Mouse (Mus musculus) heart, adult 8-10 months (tissue): ENCODE data around the gene Ankrd11. TPM values are rescaled to one million over a fixed set of nuclear protein-coding genes. Genes with fewer than 3 reads are reported as not detected.
"Not testable (repeated sequence)": the region's sequence is repeated elsewhere in the genome, so short reads cannot be mapped to it uniquely, and the experiment has no call there.

Experiments
- DNase-seq: peaks from one replicate; pipeline ENCODE4 v3.0.0; 2022; ENCODE audit warnings: low spot score
- total RNA-seq, 4 experiments: library from RNA; stranded (reverse); gene quantifications; 2 replicates each; pipeline ENCODE4 v1.2.4; 2022

Gene Ankrd11
- total RNA-seq, 4 experiments from 2014 or later: 71.5 to 75.9 (median 75.2) TPM

DNA sequence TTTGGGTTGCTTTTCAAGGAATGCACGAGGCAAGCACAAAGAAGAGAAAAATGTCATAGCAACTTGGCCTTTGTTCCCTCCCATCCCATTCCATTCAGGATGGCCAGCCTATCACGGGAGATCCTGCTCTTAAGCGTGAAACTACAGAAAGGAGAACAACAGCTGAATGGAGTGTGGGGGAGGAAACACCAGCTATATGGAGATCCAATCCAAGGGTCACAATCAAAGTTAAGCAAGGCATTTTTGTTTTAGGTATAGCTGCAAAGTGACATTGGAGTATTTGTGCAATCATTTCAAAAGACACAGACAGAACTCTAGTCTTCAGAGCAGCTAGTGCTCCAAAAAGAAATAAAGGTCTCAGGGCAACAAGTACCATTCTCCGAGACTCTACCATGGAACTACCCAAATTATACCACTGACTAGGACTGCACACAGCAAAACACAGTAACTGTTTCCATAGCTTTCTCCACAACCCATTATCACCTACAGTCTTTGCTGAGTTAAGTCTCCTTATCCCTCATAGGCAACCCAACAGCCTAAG is 1.9 kb downstream of the Ankrd11 start:
- no peak for DNase-seq

DNA sequence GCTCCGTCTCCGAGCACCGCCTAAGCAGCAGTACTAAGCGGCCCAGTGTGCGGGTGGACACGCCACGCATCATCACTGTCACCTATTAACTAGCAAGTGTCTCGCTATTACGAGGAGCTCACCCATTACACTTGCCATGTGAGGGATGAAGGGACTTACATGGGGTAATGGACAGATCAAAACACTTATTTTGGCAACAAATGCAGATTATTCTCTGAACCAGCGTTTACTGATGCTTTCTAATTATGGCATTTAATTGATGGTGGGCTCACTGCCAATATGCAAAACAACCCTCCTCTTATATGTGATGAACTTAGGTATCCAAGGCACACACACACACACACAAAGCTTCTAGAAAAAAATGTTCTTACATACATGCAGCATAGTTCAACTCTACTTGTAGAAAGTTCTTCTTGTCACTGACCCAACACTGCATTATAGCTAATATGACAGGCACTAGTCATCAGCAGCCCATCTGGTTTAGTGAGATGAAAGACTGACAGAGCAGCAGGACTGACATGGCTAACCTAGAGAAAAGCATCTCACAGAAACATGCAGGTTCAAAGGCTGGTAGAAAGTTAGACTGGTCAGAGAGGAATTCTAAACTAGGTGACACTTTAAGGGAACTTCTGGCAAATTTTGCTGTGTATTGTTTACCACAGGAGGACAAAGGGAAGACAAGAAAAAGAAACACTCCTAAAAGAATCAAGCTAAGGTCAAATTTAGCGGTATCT is 2.5 kb downstream of the Ankrd11 start:
- no peak for DNase-seq

DNA sequence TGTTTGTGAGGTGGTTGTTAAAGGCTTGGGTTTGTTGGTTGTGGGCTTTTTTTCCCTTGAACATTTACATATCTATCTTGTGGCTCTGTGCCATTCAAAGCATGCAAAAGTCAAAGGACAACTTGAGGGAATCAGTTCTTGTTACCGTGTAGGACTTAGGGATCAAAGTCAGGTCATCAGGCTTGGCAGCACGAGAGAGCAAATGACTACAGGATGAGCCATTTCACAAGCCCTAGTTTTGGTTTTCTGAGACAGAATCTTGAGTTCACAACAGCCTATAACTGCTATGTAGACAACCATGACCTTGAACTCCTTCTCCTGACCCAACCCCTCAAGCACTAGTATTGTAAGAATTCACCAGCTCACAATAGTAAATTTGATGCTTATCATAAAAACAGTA is 3.7 kb downstream of the Ankrd11 start:
- DNase-seq: no peak

DNA sequence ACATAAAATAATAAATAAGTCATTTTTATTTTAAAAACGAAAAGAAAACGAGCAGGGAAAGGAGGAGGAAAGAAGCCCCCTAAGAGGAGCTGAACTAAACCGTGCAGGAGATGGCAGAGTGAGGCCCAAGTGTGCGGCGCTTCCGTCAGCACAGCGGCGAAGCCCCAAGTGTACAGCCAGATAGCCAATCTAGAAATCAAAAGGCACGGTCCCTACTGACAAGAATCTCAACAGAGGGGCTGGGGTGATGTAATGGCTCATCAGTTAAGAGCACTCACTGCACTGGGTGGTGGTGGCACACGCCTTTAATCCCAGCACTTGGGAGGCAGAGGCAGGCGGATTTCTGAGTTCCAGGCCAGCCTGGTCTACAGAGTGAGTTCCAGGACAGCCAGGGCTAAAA is 4.6 kb downstream of the Ankrd11 start:
- no peak for DNase-seq

DNA sequence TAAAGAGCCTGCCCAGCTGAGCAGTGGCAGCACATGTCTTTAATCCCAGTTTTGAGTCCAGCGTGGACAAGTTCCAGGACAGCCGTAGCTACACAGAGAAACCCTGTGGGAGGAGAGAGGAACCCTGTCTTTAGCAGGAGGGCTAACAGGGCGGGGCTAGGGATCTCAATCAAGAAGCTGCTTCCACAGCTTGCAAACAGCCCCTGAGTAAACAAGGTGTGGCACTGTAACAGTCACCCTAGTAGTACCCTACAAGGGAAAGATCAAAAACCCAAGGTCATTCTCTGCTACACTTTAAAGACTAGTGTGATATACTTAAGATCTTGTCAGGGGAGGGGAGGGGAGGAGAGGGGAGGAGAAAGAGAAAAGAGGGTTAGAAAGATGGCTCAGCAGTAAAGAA is 5.1 kb downstream of the Ankrd11 start:
- no peak for DNase-seq

DNA sequence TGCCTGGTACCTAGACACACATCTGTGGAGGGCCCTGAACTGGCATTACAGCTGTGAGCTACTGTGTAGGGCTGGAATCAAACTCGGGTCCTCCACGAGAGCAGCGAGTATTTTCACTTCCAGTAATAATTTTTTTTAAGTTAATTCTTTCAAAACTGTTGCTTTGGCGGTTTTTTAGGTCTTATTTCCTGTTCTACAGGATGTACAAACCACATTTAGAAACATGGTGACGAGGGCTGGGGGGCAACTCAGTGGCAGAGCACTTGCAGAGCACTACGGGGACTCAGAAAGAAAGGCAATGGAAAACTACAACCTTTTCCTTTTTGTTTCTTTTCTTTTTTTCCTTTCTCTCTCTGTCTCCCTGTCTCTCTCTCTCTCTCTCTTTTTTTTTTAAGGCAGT is 7.9 kb downstream of the Ankrd11 start:
- DNase-seq: no peak

DNA sequence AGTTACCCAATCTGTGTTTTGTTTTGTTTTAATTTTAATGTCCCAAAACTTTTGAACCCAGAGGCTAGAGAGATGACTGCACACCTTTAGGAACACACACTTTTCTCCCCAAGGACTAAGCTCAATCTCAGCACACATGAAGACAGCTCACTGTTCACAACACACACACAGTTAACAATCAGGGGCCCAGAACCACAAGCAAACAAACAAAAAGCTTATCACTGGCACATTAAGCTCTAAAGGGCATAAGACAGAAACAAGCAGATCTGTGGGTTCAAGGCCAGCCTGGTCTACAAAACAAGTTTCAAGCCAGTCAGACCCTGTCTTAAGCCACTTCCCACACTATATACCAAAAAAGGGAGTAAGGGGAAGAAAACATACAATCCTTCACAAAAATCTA is 8.6 kb downstream of the Ankrd11 start:
- DNase-seq: no peak

DNA sequence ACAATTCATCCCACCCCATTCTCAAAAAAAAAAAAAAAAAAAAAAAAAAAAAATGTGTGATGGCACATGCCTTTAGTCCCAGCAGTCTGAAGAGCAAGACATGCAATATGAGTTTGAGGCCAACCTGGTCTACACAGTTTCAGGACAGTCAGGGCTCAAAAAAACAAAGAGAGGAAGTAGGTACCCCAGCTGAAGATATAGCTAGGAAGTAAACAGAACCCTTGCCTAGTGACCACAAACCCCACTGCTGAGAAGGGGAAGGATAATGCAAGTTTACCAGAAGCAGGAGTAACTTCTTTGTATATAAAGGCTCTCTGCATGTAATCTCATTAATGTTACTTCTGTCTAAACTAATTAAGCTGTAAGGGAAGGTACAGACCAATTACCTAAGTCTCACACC is 9.3 kb downstream of the Ankrd11 start:
- no peak for DNase-seq

DNA sequence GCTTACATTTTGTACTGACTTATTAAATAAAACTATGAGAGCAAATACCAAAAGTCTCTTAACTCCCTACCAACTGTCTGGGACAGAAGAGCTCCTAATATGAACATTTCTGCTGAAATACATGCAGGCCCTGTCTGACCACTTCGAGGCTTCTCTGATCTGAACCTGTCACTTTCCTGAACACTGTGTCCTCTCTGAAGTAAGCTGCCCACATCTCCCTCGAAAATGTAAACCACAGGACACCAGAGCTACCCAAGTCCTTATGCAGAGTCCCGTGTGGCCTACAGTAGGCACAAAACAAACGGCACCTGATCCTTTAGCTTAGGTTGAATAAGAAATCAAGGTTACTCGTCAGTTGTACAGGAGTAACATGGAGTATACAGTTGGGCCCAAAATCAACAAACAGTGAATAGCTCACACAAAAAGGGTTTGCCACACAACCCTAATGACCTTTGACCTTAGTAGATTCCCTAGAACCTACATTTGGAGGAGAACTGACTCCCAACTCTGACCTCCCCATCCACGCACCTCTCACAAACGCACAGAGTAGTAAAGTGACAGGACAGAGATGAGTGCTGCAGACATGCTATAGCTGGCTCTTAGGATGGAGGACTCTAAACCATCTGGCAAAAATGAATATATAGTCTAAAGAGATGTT is 10.6 kb downstream of the Ankrd11 start:
- no peak for DNase-seq

DNA sequence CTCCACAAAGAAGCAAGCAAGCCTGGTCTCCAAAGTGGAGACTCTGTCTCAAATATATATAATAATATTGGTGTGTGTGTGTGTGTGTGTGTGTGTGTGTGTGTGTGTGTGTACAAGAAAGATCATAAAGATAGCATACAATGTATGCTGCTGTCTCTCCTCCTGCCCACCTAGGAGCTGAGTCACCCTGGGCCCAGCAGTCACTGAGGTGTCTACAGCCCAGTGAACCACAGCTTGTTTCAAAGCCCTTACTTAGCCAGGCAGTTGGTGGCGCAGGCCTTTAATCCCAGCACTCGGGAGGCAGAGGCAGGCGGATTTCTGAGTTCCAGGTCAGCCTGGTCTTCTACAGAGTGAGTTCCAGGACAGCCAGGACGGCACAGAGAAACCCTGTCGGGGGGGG is 12.0 kb downstream of the Ankrd11 start:
- DNase-seq: not testable (repeated sequence)

DNA sequence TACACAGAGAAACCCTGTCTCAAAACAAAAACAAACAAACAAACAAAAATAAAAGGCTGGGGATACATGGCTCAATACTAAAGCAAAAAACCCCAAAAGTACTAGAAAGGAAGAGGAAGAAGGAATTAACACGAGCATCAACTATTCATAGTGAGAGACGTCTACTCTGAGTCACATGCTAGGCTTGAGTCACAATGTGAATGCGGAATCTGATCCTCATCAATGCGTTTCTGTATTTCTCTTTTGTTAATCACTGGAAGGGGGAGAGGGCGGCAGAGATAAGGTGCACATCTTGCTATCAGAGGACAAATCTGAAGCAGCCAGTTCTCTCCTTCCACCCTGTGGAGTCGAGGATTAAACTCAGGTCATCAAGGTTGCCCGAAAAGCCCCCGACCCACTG is 14.3 kb downstream of the Ankrd11 start:
- DNase-seq: no peak

DNA sequence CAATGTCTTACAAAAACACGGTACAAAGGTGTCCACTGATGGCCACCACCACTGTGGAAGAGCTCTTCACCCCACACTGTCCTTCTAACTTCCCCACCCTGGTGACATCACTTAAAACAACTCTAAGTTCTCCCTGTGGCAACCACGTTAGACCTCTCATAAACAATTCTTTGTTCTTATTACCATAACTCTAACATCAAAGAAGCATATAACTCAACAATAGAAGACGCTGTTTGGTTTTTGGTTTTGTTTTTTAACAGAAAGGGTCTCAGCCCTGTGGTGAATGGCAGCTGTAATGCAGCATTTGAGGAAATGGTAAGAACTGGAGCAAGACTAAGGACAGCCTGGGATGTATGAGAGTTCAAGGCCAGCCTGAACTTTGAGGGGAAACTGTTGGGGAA is 16.1 kb downstream of the Ankrd11 start:
- DNase-seq: no peak

DNA sequence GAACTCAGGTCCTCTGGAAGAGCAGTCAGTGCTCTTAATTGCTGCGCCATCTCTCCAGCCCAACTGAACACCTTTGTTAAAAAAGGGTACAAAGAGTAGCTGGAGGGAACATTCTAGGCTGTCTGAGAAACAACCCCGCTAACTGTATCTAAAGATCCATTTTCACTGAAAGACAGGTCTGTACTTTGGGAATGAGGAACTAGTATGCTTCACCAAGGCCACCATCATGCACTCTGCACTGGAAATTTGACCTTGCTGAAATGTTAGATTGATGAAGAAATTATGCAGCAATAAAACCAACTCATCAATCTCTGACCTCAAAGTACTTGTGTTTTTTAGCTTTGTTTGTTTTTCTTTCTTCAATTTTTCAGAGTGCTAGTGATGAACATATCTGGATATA is 17.9 kb downstream of the Ankrd11 start:
- no peak for DNase-seq

DNA sequence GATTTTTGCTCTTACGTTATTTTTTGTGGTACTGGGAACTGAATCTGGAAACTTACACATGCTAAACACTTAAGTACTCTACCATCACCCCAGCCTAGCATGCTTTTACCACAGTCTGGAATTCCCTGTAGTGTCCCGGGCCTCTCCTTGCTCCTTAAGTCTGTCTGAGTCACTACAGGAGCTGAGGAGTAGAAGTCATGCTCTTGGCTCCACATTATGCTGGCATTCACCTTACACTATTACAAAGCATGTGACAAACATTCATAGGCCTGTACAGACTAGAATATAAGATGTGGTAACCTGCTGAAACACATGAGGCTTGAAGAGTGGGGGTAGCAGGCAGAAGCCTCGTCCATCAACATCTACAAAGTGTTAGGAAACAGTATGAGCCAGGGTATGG is 19.4 kb downstream of the Ankrd11 start:
- DNase-seq: no peak

DNA sequence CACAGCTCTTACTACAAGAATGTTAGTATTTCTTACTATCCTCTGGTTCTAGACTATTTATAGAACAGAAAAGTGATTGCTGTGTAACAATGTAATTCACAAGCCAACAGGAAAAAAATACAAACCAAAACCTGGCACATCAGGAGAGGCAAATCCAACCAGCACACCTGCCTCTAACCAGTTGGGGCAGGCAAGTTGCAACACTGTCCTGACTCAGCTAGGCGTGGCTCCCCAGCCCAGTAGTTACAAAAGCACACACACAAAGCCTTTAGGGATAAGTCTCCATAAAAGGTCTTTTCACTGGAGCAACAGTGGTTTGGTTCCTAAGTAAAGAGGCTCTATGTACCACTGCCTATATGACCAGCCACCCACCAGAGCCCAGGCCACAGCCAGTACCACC is 20.8 kb downstream of the Ankrd11 start:
- no peak for DNase-seq

DNA sequence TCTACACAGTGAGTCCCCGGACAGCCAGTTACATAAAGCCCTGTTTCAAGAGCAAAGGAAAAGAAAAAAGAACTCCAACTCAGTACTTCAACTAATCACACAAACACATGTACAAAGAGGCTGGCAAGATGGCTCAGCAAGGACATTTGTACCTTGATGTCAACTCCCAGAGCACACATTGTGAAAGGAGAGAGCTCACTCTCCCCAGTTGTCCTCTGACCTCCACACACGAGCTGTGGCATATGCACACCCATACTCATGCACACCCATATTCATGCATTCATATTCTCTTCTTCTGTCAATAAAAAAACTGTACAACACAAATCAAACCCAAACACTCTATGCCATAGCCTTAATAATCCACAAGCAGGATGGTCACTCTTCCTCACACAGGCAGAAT is 21.2 kb downstream of the Ankrd11 start:
- no peak for DNase-seq

DNA sequence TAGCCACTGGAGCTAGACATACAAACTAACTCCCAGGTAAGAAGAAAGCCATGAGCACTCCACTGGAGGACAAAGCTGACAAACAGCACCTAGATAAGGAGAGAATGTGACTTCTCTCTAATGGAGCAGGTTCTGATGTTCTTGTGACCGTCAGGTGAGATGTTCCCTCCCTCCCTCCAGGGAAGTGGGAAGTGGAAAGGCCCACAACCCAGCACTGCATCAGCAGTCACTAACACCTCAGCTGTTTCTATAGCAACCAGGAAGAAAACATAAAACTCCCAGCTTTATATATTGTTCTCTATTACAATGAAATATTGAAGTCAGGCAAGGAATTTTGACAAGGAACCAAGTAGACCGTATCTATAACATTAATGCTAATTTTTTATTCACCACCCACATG is 22.0 kb downstream of the Ankrd11 start:
- DNase-seq: no peak

DNA sequence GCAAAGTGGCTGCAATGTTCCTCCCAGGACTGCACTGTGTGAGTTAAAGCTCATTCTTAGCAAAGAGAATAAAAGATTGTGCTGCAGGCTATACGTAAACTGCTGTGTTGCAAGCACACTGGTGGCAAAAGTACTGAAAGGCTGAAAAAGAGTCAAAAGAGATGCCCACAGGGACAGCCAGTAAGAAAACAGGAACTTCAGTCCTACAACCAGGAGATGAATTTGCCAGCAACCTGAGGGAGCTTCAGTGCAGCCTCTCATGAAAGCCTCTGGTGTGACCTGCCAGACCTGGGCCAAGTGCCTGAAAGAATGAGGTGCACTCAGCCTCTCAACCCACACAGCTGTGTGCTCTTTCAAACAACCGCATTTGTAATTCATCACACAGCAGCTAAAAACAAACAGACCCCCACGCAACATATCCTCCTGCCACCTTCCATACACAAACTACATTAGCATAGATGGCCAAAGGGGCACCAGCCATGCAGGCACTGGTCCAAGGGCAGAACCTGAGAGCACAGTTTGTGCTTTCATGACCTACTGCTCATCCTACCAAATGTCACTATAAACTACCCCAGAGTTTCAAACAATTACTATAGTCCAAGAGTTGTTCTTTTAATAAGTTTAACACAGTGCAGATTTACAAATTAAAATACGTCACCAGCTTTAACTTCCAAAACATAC is 23.5 kb downstream of the Ankrd11 start:
- DNase-seq: no peak

DNA sequence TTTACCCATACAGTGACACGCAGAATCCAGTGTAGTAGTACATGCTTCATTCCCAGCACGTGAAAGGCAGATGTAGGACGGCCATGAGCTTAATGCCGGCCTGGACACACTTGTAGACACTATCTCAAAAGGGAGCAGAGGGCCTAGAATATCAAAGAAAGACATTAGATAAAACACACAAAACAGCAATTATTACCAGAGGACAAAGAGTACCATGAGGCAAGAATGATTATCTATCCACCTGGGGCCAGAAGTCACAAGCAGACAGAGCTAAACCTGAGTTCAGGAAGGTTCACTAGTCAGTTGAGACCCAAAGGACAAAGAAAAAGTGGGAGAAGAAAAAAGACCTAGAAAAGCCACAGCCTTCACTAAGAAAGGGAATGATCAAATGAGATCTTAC is 24.9 kb downstream of the Ankrd11 start:
- DNase-seq: no peak

DNA sequence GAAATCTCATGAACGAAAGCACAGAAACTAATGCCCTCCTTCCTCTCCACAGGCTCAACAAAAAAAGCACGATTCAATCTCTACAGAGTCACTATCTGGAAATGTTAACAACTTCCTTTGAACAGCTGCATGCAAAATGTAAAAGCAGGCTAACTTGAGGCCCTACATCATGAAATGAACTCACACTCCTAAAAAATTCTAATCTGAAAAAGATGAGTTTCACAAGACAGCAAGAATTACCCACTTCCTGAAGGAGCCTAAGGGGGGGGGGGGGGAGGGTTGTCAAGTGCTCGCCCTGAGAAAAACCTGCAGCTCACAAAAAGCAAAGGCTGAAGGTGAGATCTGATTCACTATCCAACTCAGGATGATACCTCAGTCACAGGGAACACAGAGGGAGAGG is 27.0 kb downstream of the Ankrd11 start:
- DNase-seq: no peak

DNA sequence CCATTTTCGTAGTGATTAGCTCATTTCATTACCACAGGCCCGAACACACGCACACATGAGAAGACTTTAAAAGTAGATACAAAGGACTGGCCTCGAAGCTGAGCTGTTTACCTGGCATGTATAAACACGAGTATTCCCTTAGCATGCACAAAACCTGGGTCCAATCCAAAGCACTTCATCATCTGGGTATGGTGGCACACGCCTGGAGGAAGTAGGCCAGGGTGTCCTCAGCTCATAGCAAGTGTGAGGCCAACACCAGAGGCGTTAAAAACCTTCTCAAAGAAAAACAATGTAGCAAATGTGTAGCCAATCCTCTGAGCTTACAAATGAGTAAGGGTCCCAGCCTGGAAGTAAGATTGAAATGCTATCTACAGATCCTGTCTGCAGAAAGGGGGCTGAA is 27.6 kb downstream of the Ankrd11 start:
- DNase-seq: no peak

DNA sequence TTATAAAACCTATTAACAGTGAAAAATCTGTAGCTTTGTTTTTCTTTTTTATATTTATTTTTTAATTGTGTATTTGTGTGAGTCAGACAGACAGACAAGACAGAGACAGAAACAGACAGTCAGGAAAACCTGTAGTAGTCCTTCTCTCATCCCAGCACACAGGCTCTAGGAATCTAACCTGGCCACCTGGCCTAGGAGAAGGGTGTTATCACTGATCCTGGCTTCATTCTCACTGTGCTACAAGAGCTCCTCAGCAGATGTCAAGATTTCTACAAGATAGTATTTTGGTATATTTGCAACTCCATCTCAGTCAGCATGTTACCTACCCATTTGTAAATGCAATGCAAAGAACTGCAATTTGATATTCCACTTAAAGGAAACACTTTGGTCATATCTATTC is 30.8 kb downstream of the Ankrd11 start:
- no peak for DNase-seq

DNA sequence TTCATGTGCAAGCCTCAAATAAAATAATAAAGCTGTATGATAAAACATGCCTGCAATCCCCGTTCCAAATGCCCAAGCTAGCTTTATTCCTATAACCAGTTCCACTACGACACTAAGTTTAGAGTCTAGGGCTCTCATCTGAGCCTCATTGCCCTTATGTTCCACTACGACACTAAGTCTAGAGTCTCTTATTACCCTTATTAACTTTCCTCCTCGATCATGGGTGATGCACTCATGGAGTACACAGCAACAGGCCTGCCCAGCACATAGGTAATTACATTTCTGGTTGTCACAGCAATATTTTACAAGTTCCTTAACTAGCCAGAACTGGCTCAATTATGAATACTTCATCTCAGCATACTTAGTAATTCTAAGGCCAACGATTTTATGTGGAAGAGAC is 36.3 kb downstream of the Ankrd11 start:
- no peak for DNase-seq
